Mouse (Mus musculus): ENCODE results near the gene Wdfy3.

DNA sequence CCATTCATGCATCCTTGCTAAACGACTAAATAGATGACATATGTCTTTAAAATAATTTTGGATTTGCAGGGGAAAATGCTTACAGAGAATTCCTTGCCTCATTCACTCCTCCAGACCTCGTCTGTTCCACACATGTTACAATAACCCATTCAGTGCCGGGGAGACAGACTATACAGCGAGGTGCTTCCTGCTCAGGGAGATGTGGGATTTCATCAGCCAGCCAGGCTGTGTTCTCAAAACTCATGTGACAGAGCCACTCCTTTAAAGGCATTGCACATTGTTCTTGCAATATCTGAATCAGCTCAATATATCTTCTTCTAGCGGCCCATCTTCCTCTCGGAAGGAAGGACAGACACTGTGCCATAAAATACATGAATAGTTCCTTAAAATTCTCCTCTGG lies 70.8 kb downstream of the Wdfy3 start:
- TF ChIP-seq CTCF (IDR thresholded peaks at IDR 0.05; ENCODE audit: low read depth): no peak
- no peak for TF ChIP-seq EP300 (IDR thresholded peaks at IDR 0.05; ENCODE audit: low read depth)
